Mouse (Mus musculus): ENCODE data around the gene Rom1. TPM values are rescaled to one million over a fixed set of nuclear protein-coding genes. Genes with fewer than 3 reads are reported as not detected.
"Not testable (repeated sequence)": the region's sequence is repeated elsewhere in the genome, so short reads cannot be mapped to it uniquely, and the experiment has no call there.

Rom1 gene
- total RNA-seq (2022) = 10 to 100 TPM; 22.0 to 37.5 (median 28.1) TPM

GRCm38 (mm10) chr19:8929224-8930088, at the start of gene Rom1, which contains the start of gene Eml3:
Gene Rom1, minus strand, starts transcription at chr19:8929356.
Gene Eml3, plus strand, starts transcription at chr19:8929552.
- DNase-seq (ENCODE audit: low spot score) = peak; percentile 95

- no peak for DNase-seq (ENCODE audit: low spot score)
These were observed 47.4 kb upstream of the Rom1 start for GRCm38 (mm10) chr19:8976535-8976934.

- DNase-seq (ENCODE audit: low spot score) = no peak
These were observed 46.3 kb upstream of the Rom1 start for GRCm38 (mm10) chr19:8975491-8975890.

GRCm38 (mm10) chr19:8974638-8975037, 45.5 kb upstream of the Rom1 start:
- DNase-seq (ENCODE audit: low spot score) = no peak

GRCm38 (mm10) chr19:8972491-8972890, 43.3 kb upstream of the Rom1 start:
- not testable (repeated sequence) for DNase-seq (ENCODE audit: low spot score)

GRCm38 (mm10) chr19:8967893-8968292, 38.7 kb upstream of the Rom1 start:
- no peak for DNase-seq (ENCODE audit: low spot score)

- no peak for DNase-seq (ENCODE audit: low spot score)
These were observed 38.2 kb upstream of the Rom1 start for GRCm38 (mm10) chr19:8967373-8967743.

- peak; percentile 99 for DNase-seq (ENCODE audit: low spot score)
These were observed 37.6 kb upstream of the Rom1 start, which contains the start of gene Eef1g for GRCm38 (mm10) chr19:8966590-8967372. Gene Eef1g, plus strand, starts transcription at chr19:8967041.

- no peak for DNase-seq (ENCODE audit: low spot score)
These were observed 37.0 kb upstream of the Rom1 start for GRCm38 (mm10) chr19:8966198-8966589.

GRCm38 (mm10) chr19:8965771-8966170, 36.6 kb upstream of the Rom1 start:
- no peak for DNase-seq (ENCODE audit: low spot score)

- DNase-seq (ENCODE audit: low spot score) = no peak
These were observed 35.9 kb upstream of the Rom1 start for GRCm38 (mm10) chr19:8965075-8965474.

GRCm38 (mm10) chr19:8962256-8962655, 33.1 kb upstream of the Rom1 start:
- DNase-seq (ENCODE audit: low spot score) = no peak

GRCm38 (mm10) chr19:8954171-8954570, 25.0 kb upstream of the Rom1 start:
- no peak for DNase-seq (ENCODE audit: low spot score)

- DNase-seq (ENCODE audit: low spot score) = peak; percentile 97
These were observed 24.2 kb upstream of the Rom1 start, which contains the start of gene Tut1 for GRCm38 (mm10) chr19:8953135-8954039. Gene Tut1, plus strand, starts transcription at chr19:8953847.

GRCm38 (mm10) chr19:8952241-8952640, 23.1 kb upstream of the Rom1 start:
- DNase-seq (ENCODE audit: low spot score) = no peak

GRCm38 (mm10) chr19:8950190-8950589, 21.0 kb upstream of the Rom1 start:
- DNase-seq (ENCODE audit: low spot score) = no peak

GRCm38 (mm10) chr19:8946929-8947328, 17.8 kb upstream of the Rom1 start:
- no peak for DNase-seq (ENCODE audit: low spot score)

- DNase-seq (ENCODE audit: low spot score) = no peak
These were observed 16.1 kb upstream of the Rom1 start for GRCm38 (mm10) chr19:8945251-8945650.

- DNase-seq (ENCODE audit: low spot score) = peak; percentile 62
These were observed 15.6 kb upstream of the Rom1 start for GRCm38 (mm10) chr19:8944750-8945149.

- no peak for DNase-seq (ENCODE audit: low spot score)
These were observed 14.9 kb upstream of the Rom1 start for GRCm38 (mm10) chr19:8944062-8944461.

GRCm38 (mm10) chr19:8943047-8943446, 13.9 kb upstream of the Rom1 start:
- DNase-seq (ENCODE audit: low spot score) = no peak

Data from heart, adult 8-10 months (tissue).